Mouse (Mus musculus): ENCODE measurements around the gene Disp3. TPM values are rescaled to one million over a fixed set of nuclear protein-coding genes. Genes with fewer than 3 reads are reported as not detected.
A peak's percentile ranks its signal among the peaks of the same experiment; 100 is the strongest.

The Disp3 gene
- polyA plus RNA-seq (2015; fragmentation: Nextera tagmentation; extraction: Ambion mirVana), result 0.06 and 0.28 TPM in 2 replicates

DNA sequence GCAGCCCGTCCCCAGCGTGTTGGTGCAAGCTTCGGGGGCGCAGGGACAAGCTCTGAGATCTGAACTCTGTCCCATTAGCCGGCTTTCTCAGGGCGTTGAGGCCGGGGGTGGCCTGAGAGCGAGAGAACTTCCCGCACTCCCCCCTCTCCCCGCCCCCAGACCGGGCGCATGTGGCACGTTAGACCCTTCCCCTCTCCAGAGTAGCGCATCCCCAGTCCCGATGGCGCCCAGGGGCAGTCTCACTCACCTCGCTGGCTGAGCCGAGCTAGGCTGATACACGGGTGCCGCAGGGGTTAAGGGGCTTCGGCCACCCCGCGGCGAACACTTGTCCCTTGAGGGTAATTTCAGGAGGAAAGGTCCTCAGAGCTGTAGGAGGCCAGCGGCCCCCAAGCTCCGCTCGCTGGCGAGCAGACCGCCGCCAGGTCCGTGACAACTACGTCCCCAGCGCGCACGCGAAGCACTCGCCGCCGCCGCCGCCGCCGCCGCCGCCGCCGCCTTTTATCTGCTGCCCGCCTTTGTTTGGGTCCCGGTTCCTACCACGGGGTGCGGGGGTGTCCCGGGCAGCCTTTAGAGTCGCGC lies at the start of gene Disp3:
Gene Disp3 (minus strand): TSS at position 490 of the 579 bp plus-strand sequence.
- Histone ChIP-seq H3K36me3 (ENCODE audit: control insufficient read depth, insufficient read depth, low read length) (no peaks in the 10 kb centered on the region), H3K4me1 (ENCODE audit: control insufficient read depth, insufficient read depth, low read length) (peaks cover 5% of the 10 kb centered on the region), H3K9me3 (ENCODE audit: control insufficient read depth, low read length) (no peaks in the 10 kb centered on the region), H3K4me3 (ENCODE audit: low read length) (peak within 1 kb of the TSS; percentile 42), H3K4me2 (ENCODE audit: low read depth, low read length) (peak within 1 kb of the TSS; percentile 57), H3K9ac (ENCODE audit: low read depth, low read length) (no peak within 1 kb of the TSS), H3K27me3 (replicated peaks; ENCODE audit: control insufficient read depth, insufficient read depth, low read length) (peaks cover 22% of the 10 kb centered on the region), H3K27ac (ENCODE audit: low read length) (no peak within 1 kb of the TSS)
- under 1% methylated on average over 49 of the region's 54 CpGs for WGBS
- ATAC-seq, result peak; percentile 31; the same call in 1 of the 2 replicates

DNA sequence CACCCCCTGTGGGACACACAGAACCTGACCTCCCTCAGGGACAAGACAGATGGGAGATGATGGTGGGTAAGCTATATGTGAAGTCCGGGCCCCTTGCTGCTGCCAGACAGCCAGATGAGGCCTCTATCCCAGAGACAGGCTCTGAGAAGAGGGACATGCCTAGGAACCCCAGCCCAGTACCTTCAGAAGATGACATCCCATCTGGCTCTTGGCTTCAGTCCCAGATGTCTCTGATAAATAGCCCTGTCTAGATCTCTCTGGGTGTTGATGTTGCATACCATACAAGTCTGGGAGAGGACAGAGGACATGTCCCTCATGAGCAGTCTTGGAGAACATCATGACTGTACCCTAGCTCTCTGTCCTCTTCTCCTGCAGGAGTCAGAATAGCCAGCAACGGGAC lies 42.5 kb upstream of the Disp3 start:
- H3K4me2 ChIP-seq (ENCODE audit: low read depth, low read length), result no peak overlapping the region
- no peaks in the 10 kb centered on the region for H3K36me3 ChIP-seq (ENCODE audit: control insufficient read depth, insufficient read depth, low read length)
- 68% methylated on average over 2 of the region's 2 CpGs for WGBS
- ATAC-seq, result no peak
- H3K9me3 ChIP-seq (ENCODE audit: control insufficient read depth, low read length), result no peaks in the 10 kb centered on the region
- H3K27ac ChIP-seq (ENCODE audit: low read length), result no peak overlapping the region
- H3K4me3 ChIP-seq (ENCODE audit: low read length), result no peak overlapping the region
- H3K4me1 ChIP-seq (ENCODE audit: control insufficient read depth, insufficient read depth, low read length), result no peaks in the 10 kb centered on the region
- no peak overlapping the region for H3K9ac ChIP-seq (ENCODE audit: low read depth, low read length)
- H3K27me3 ChIP-seq (replicated peaks; ENCODE audit: control insufficient read depth, insufficient read depth, low read length), result no peaks in the 10 kb centered on the region

DNA sequence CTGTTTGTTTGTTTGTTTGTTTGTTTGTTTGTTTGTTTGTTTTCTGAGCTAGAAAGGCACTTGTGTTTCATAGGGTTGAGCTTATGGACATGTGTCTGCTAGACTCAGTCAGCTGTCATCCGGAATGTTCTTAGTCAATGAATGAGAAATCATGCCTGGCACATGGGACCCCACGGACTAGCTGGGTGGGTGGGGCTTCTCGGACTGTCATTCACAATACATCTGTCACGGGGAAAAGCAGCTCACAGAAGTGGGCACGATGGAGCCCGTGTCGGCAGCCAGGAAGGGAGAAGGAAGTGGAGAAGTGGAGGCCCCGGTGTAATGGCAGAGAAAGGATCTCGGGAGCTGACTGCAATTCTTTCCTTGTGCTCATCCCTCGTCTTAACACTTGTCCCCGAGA lies 41.7 kb upstream of the Disp3 start:
- no peaks in the 10 kb centered on the region for H3K27me3 ChIP-seq (replicated peaks; ENCODE audit: control insufficient read depth, insufficient read depth, low read length)
- H3K9me3 ChIP-seq (ENCODE audit: control insufficient read depth, low read length), result no peaks in the 10 kb centered on the region
- H3K36me3 ChIP-seq (ENCODE audit: control insufficient read depth, insufficient read depth, low read length), result no peaks in the 10 kb centered on the region
- no peak overlapping the region for H3K27ac ChIP-seq (ENCODE audit: low read length)
- no peak for ATAC-seq
- H3K4me1 ChIP-seq (ENCODE audit: control insufficient read depth, insufficient read depth, low read length), result no peaks in the 10 kb centered on the region
- H3K4me2 ChIP-seq (ENCODE audit: low read depth, low read length), result no peak overlapping the region
- H3K4me3 ChIP-seq (ENCODE audit: low read length), result no peak overlapping the region
- no peak overlapping the region for H3K9ac ChIP-seq (ENCODE audit: low read depth, low read length)
- 48% methylated on average over 11 of the region's 11 CpGs for WGBS

DNA sequence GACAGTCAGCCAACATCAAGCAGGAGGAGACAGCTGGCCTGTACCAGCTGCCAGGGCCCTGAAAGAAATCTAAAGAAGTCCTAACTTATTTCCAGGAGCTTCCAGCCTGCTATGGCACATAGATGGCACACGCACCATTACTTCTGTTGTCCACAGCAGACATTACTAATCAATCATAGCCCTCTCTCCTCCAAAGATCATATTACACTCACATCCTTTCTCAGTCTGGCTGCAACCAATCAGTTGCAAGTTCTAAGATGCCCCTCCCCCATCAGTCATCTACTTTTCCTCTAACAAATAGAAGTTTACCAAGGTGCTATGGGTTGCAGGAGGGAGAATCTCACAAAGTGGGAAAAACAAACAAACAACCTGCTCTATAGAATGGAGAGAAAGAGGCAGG lies 40.5 kb upstream of the Disp3 start:
- 88% methylated on average over 1 of the region's 1 CpGs for WGBS
- no peaks in the 10 kb centered on the region for H3K4me1 ChIP-seq (ENCODE audit: control insufficient read depth, insufficient read depth, low read length)
- no peak for ATAC-seq
- no peak overlapping the region for H3K27ac ChIP-seq (ENCODE audit: low read length)
- H3K27me3 ChIP-seq (replicated peaks; ENCODE audit: control insufficient read depth, insufficient read depth, low read length), result no peaks in the 10 kb centered on the region
- no peak overlapping the region for H3K4me2 ChIP-seq (ENCODE audit: low read depth, low read length)
- no peaks in the 10 kb centered on the region for H3K9me3 ChIP-seq (ENCODE audit: control insufficient read depth, low read length)
- H3K4me3 ChIP-seq (ENCODE audit: low read length), result no peak overlapping the region
- no peaks in the 10 kb centered on the region for H3K36me3 ChIP-seq (ENCODE audit: control insufficient read depth, insufficient read depth, low read length)
- no peak overlapping the region for H3K9ac ChIP-seq (ENCODE audit: low read depth, low read length)

DNA sequence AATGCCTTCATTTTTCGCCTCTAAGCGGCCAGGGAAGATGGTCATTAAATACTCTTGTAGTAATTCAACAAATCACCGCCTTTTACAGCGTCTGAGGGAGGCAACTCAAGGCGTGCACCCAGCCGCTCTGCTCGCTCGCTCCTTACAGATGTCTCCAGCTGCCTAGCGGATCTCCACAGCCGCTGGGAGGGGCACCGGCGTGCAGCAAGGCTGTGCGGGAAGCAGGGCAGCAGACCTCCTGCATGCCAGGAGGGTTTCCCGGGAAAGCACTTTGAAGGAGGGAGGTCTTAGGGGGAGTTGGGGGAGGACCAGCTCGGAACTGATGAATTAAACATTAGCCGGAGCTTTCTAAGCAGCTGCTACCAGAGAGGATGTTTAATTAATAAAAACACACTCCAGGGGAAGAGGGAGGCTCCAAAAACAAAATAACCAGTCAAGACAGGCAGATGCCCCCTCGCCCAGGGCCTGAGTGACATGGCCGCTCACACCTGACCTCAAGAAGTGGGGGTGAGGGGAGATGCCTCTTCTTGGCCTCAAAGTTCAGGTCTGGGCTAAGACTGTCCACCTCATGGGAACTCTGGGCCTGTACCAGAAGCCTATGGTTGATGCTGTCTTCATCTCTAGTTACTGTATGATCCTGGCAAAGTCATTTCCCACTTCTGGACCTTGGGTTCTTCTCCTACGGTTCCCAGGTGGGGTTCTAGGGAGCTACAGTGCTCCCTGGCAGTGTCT lies 39.7 kb upstream of the Disp3 start:
- ATAC-seq, result peak; percentile 70; the same call in 1 of the 2 replicates
- H3K9ac ChIP-seq (ENCODE audit: low read depth, low read length), result no peak overlapping the region
- H3K4me1 ChIP-seq (ENCODE audit: control insufficient read depth, insufficient read depth, low read length), result no peaks in the 10 kb centered on the region
- H3K9me3 ChIP-seq (ENCODE audit: control insufficient read depth, low read length), result no peaks in the 10 kb centered on the region
- H3K27ac ChIP-seq (ENCODE audit: low read length), result no peak overlapping the region
- H3K4me2 ChIP-seq (ENCODE audit: low read depth, low read length), result no peak overlapping the region
- no peak overlapping the region for H3K4me3 ChIP-seq (ENCODE audit: low read length)
- WGBS, result 12% methylated on average over 19 of the region's 19 CpGs
- H3K27me3 ChIP-seq (replicated peaks; ENCODE audit: control insufficient read depth, insufficient read depth, low read length), result 0 out of 2 replicates have a peak, but pooled peaks cover 2% of the 10 kb centered on the region
- no peaks in the 10 kb centered on the region for H3K36me3 ChIP-seq (ENCODE audit: control insufficient read depth, insufficient read depth, low read length)

DNA sequence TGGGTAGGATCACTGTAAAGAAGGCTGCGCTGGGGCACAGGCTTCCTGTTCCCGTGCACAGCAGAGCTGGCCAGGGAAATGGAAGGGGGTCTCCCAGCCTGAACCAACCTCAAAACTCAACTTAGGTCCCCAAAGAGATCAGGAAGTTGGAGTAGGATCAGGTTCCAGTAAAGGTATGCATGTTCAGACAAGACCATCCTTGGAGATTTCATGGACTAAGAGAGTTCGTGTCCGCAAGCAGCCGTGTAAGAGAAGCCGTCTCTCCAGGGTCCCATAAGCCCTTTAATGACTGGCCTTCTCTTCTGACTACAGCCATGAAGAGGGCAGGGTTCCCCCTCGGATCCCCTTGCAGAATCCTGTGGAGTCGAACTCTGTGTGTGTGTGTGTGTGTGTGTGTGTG lies 39.0 kb upstream of the Disp3 start:
- no peaks in the 10 kb centered on the region for H3K36me3 ChIP-seq (ENCODE audit: control insufficient read depth, insufficient read depth, low read length)
- WGBS, result 54% methylated on average over 8 of the region's 8 CpGs
- no peak overlapping the region for H3K27ac ChIP-seq (ENCODE audit: low read length)
- no peak for ATAC-seq
- no peaks in the 10 kb centered on the region for H3K9me3 ChIP-seq (ENCODE audit: control insufficient read depth, low read length)
- H3K27me3 ChIP-seq (replicated peaks; ENCODE audit: control insufficient read depth, insufficient read depth, low read length), result 0 out of 2 replicates have a peak, but pooled peaks cover 4% of the 10 kb centered on the region
- H3K4me2 ChIP-seq (ENCODE audit: low read depth, low read length), result no peak overlapping the region
- H3K4me1 ChIP-seq (ENCODE audit: control insufficient read depth, insufficient read depth, low read length), result no peaks in the 10 kb centered on the region
- no peak overlapping the region for H3K9ac ChIP-seq (ENCODE audit: low read depth, low read length)
- H3K4me3 ChIP-seq (ENCODE audit: low read length), result no peak overlapping the region

DNA sequence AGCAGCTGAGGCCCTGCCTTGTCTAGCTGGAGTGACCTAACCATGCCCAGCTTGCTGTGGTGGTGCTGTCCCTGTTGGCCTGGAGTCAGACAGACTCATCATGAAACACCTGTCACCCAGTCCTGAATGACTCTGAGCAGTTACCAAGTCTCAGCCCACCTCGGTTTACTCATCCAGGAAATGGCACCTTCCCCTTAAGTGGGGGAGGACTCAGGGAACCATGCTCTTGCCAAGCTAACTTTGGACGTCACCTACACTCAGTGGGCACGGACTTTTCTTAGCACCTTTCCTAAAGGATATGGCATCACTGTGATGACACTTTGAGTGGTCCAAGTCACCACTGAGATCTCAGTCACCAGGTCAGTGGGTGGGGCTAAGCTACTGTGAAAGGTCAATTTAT lies 38.2 kb upstream of the Disp3 start:
- ATAC-seq, result no peak
- Histone ChIP-seq H3K27ac (ENCODE audit: low read length) (no peak overlapping the region), H3K4me2 (ENCODE audit: low read depth, low read length) (no peak overlapping the region), H3K4me3 (ENCODE audit: low read length) (no peak overlapping the region), H3K9me3 (ENCODE audit: control insufficient read depth, low read length) (no peaks in the 10 kb centered on the region), H3K27me3 (replicated peaks; ENCODE audit: control insufficient read depth, insufficient read depth, low read length) (0 out of 2 replicates have a peak, but pooled peaks cover 4% of the 10 kb centered on the region), H3K36me3 (ENCODE audit: control insufficient read depth, insufficient read depth, low read length) (no peaks in the 10 kb centered on the region), H3K9ac (ENCODE audit: low read depth, low read length) (no peak overlapping the region), H3K4me1 (ENCODE audit: control insufficient read depth, insufficient read depth, low read length) (no peaks in the 10 kb centered on the region)
- WGBS, result 92% methylated on average over 3 of the region's 3 CpGs

DNA sequence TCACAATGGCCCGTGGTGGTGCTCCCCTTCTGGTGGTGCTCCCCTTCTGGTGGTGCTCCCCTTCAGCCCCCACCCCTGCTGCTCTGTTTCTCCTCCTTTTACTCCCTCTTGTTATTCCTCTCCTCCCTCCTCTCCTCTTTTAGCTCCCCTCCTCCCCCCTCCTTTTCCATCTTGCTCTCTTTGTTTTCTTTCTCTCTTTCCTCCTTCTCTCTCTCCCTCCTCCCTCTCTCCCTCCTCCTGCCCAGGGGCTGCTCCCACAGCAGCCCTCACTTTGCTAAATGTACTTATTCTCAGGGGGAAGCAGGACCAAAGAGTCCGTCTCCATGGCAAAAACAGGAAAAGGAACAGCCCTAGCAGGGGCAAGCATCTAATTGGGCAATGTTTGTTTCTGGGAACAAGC lies 37.3 kb upstream of the Disp3 start:
- 12% methylated on average over 2 of the region's 2 CpGs for WGBS
- no peak for ATAC-seq
- Histone ChIP-seq H3K27ac (ENCODE audit: low read length) (no peak overlapping the region), H3K36me3 (ENCODE audit: control insufficient read depth, insufficient read depth, low read length) (no peaks in the 10 kb centered on the region), H3K4me1 (ENCODE audit: control insufficient read depth, insufficient read depth, low read length) (no peaks in the 10 kb centered on the region), H3K4me2 (ENCODE audit: low read depth, low read length) (no peak overlapping the region), H3K4me3 (ENCODE audit: low read length) (no peak overlapping the region), H3K27me3 (replicated peaks; ENCODE audit: control insufficient read depth, insufficient read depth, low read length) (0 out of 2 replicates have a peak, but pooled peaks cover 4% of the 10 kb centered on the region), H3K9ac (ENCODE audit: low read depth, low read length) (no peak overlapping the region), H3K9me3 (ENCODE audit: control insufficient read depth, low read length) (no peaks in the 10 kb centered on the region)

DNA sequence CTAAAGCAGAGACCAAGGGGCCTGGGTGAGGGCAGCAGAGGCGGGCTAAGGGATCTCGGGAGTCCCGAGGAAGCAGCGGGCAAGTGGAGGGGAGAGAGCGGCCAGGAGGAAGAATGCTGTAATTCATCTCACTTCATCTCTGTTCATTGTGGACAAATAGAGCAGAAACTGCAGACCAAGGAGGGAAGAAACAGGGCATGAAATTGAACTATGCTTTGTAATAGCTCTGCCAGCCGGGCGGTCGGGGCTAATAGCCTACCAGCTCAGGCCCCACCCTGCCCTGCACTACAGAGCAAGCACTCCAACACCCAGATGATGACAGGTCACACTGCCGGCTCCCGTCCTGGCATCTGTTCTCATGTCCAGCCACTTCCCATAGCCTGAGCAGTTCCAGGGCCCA lies 34.4 kb upstream of the Disp3 start:
- Histone ChIP-seq H3K27ac (ENCODE audit: low read length) (no peak overlapping the region), H3K4me1 (ENCODE audit: control insufficient read depth, insufficient read depth, low read length) (no peaks in the 10 kb centered on the region), H3K27me3 (replicated peaks; ENCODE audit: control insufficient read depth, insufficient read depth, low read length) (0 out of 2 replicates have a peak, but pooled peaks cover 4% of the 10 kb centered on the region), H3K9me3 (ENCODE audit: control insufficient read depth, low read length) (no peaks in the 10 kb centered on the region), H3K4me3 (ENCODE audit: low read length) (no peak overlapping the region), H3K9ac (ENCODE audit: low read depth, low read length) (no peak overlapping the region), H3K4me2 (ENCODE audit: low read depth, low read length) (no peak overlapping the region), H3K36me3 (ENCODE audit: control insufficient read depth, insufficient read depth, low read length) (no peaks in the 10 kb centered on the region)
- ATAC-seq, result no peak
- 33% methylated on average over 10 of the region's 10 CpGs for WGBS
